Mouse (Mus musculus) neural tube, embryonic 11.5 days (tissue): ENCODE results near the gene Lpgat1. TPM values are rescaled to one million over a fixed set of nuclear protein-coding genes. Genes with fewer than 3 reads are reported as not detected.

Source experiments
- ATAC-seq: fragments of 200-750 bp; cut with Nextera tagmentation; 2 replicates; pipeline ENCODE4 v1.8.0; 2017; ENCODE audit warnings: moderate number of reproducible peaks, mild to moderate bottlenecking, moderate TSS enrichment, moderate library complexity; ENCODE audit not compliant: insufficient read depth, low FRiP score, low TSS enrichment
- DNase-seq: peaks from one replicate; pipeline ENCODE4 v3.0.0-alpha.2; 2015; ENCODE audit warnings: low spot score
- H3K27ac ChIP-seq: fragments of 300-500 bp; sonication (generic); 2 replicates; pipeline ENCODE4 v1.5.1; 2014; ENCODE audit warnings: low read depth, mild to moderate bottlenecking, low read length
- H3K27me3 ChIP-seq: fragments of 300-500 bp; sonication (generic); 2 replicates; pipeline ENCODE4 v1.6.1; 2014; ENCODE audit warnings: mild to moderate bottlenecking, low read length, mixed read lengths; ENCODE audit not compliant: control insufficient read depth, insufficient read depth
- H3K36me3 ChIP-seq: fragments of 300-500 bp; sonication (generic); 2 replicates; pipeline ENCODE4 v1.6.1; 2014; ENCODE audit warnings: mild to moderate bottlenecking, low read length, moderate library complexity, mixed read lengths; ENCODE audit not compliant: control insufficient read depth, insufficient read depth
- H3K4me1 ChIP-seq: fragments of 300-500 bp; sonication (generic); 2 replicates; pipeline ENCODE4 v1.6.1; 2014; ENCODE audit warnings: low read length, mixed read lengths; ENCODE audit not compliant: control insufficient read depth, insufficient read depth
- H3K4me2 ChIP-seq: fragments of 300-500 bp; sonication (generic); 2 replicates; pipeline ENCODE4 v1.6.1; 2014; ENCODE audit warnings: low read depth, mild to moderate bottlenecking, moderate library complexity
- H3K4me3 ChIP-seq: fragments of 300-500 bp; sonication (generic); 2 replicates; pipeline ENCODE4 v1.5.1; 2014; ENCODE audit warnings: low read depth, low read length
- H3K9ac ChIP-seq: fragments of 300-500 bp; sonication (generic); 2 replicates; pipeline ENCODE4 v1.6.1; 2014; ENCODE audit warnings: mild to moderate bottlenecking, low read length
- H3K9me3 ChIP-seq: fragments of 300-500 bp; sonication (generic); 2 replicates; pipeline ENCODE4 v1.6.1; 2016; ENCODE audit warnings: low read length; ENCODE audit not compliant: control insufficient read depth
- WGBS: fragments of 180-500 bp; shearing (Covaris S2); extraction: QIAGEN DNeasy Blood & Tissue Kit; methylation state at CpG from one replicate; pipeline ENCODE4 v1.1.7; 2014; 5-methylcytosine and 5-hydroxymethylcytosine counted together
- polyA plus RNA-seq: library from polyadenylated mRNA; unstranded; fragments of >200 nt; fragmentation: Nextera tagmentation; extraction: Ambion mirVana; gene quantifications from 2 replicates; pipeline ENCODE4 v1.2.1, GENCODE M21; 2014

The Lpgat1 gene
- polyA plus RNA-seq, 1 experiment from 2014 or later, result 40.0 TPM

GRCm38 (mm10) chr1:191817418-191818144 is 99.9 kb downstream of the Lpgat1 start:
- 39% methylated on average over 19 of the region's 19 CpGs for WGBS
- H3K27me3 ChIP-seq, result no peaks in the 10 kb centered on the region

GRCm38 (mm10) chr1:191818145-191818631 is 100.6 kb downstream of the Lpgat1 start:
- no peak for ATAC-seq
- Histone ChIP-seq H3K27me3 (no peaks in the 10 kb centered on the region), H3K27ac (no peak overlapping the region), H3K9me3 (no peaks in the 10 kb centered on the region), H3K4me1 (peaks cover 7% of the 10 kb centered on the region; the same call in 1 of the 2 replicates), H3K9ac (no peak overlapping the region), H3K4me3 (no peak overlapping the region), H3K36me3 (0 out of 2 replicates have a peak, but pooled peaks cover 1% of the 10 kb centered on the region), H3K4me2 (no peak overlapping the region)
- no peak for DNase-seq
- WGBS, result 33% methylated on average over 6 of the region's 6 CpGs

More at GRCm38 (mm10) chr1:191817418-191818144, 99.9 kb downstream of the Lpgat1 start:
- DNase-seq, result peak; percentile 85
- peak; percentile 45 for ATAC-seq
- Histone ChIP-seq H3K4me2 (no peak overlapping the region), H3K9me3 (no peaks in the 10 kb centered on the region), H3K36me3 (no peaks in the 10 kb centered on the region), H3K4me1 (peaks cover 7% of the 10 kb centered on the region; the same call in 1 of the 2 replicates), H3K27ac (no peak overlapping the region), H3K9ac (no peak overlapping the region), H3K4me3 (no peak overlapping the region)

GRCm38 (mm10) chr1:191819026-191819425 is 101.4 kb downstream of the Lpgat1 start:
- no peak overlapping the region for H3K27ac ChIP-seq
- no peak overlapping the region for H3K9ac ChIP-seq
- 0 out of 2 replicates have a peak, but pooled peaks cover 4% of the 10 kb centered on the region for H3K36me3 ChIP-seq
- no peak for ATAC-seq
- DNase-seq, result no peak
- H3K4me3 ChIP-seq, result no peak overlapping the region
- peaks cover 7% of the 10 kb centered on the region; the same call in 1 of the 2 replicates for H3K4me1 ChIP-seq
- no peak overlapping the region for H3K4me2 ChIP-seq
- no peaks in the 10 kb centered on the region for H3K9me3 ChIP-seq
- H3K27me3 ChIP-seq, result no peaks in the 10 kb centered on the region

GRCm38 (mm10) chr1:191820951-191821325 is 103.3 kb downstream of the Lpgat1 start:
- no peak for DNase-seq
- peak; percentile 61 for ATAC-seq
- Histone ChIP-seq H3K4me3 (peak overlapping the region; percentile 91), H3K27ac (no peak overlapping the region), H3K9me3 (no peaks in the 10 kb centered on the region), H3K4me1 (peaks cover 7% of the 10 kb centered on the region; the same call in 1 of the 2 replicates), H3K27me3 (no peaks in the 10 kb centered on the region), H3K4me2 (peak overlapping the region; percentile 47), H3K36me3 (0 out of 2 replicates have a peak, but pooled peaks cover 9% of the 10 kb centered on the region), H3K9ac (peak overlapping the region; percentile 19)
- WGBS, result 8% methylated on average over 15 of the region's 15 CpGs

GRCm38 (mm10) chr1:191821326-191822091 is 103.9 kb downstream of the Lpgat1 start, which contains the start of gene Nek2:
Gene Nek2 (plus strand): TSS chr1:191821444.
- peak within 1 kb of the TSS; percentile 85 for H3K9ac ChIP-seq
- WGBS, result under 1% methylated on average over 79 of the region's 79 CpGs
- H3K36me3 ChIP-seq, result peaks cover 9% of the 10 kb centered on the region; the same call in 1 of the 2 replicates
- peak; percentile 92 for ATAC-seq
- peak; percentile 99 for DNase-seq
- H3K27me3 ChIP-seq, result no peaks in the 10 kb centered on the region
- H3K4me2 ChIP-seq, result peak within 1 kb of the TSS; percentile 71
- peak within 1 kb of the TSS; percentile 91 for H3K4me3 ChIP-seq
- peaks cover 7% of the 10 kb centered on the region; the same call in 1 of the 2 replicates for H3K4me1 ChIP-seq
- no peaks in the 10 kb centered on the region for H3K9me3 ChIP-seq
- peak within 1 kb of the TSS; percentile 84 for H3K27ac ChIP-seq

GRCm38 (mm10) chr1:191829124-191829523 is 111.5 kb downstream of the Lpgat1 start:
- H3K4me1 ChIP-seq, result no peaks in the 10 kb centered on the region
- no peak overlapping the region for H3K9ac ChIP-seq
- DNase-seq, result no peak
- no peaks in the 10 kb centered on the region for H3K27me3 ChIP-seq
- WGBS, result 85% methylated on average over 3 of the region's 3 CpGs
- no peaks in the 10 kb centered on the region for H3K9me3 ChIP-seq
- no peak overlapping the region for H3K4me3 ChIP-seq
- peaks cover 17% of the 10 kb centered on the region for H3K36me3 ChIP-seq
- ATAC-seq, result no peak
- no peak overlapping the region for H3K27ac ChIP-seq
- no peak overlapping the region for H3K4me2 ChIP-seq

GRCm38 (mm10) chr1:191833396-191833795 is 115.8 kb downstream of the Lpgat1 start:
- no peak overlapping the region for H3K4me2 ChIP-seq
- H3K36me3 ChIP-seq, result peaks cover 5% of the 10 kb centered on the region
- ATAC-seq (no peak), DNase-seq (no peak)
- no peak overlapping the region for H3K4me3 ChIP-seq
- no peak overlapping the region for H3K27ac ChIP-seq
- H3K9me3 ChIP-seq, result no peaks in the 10 kb centered on the region
- 93% methylated on average over 6 of the region's 6 CpGs for WGBS
- H3K4me1 ChIP-seq, result no peaks in the 10 kb centered on the region
- no peaks in the 10 kb centered on the region for H3K27me3 ChIP-seq
- no peak overlapping the region for H3K9ac ChIP-seq
